Mouse (Mus musculus) thymus, adult 2 months (tissue): ENCODE data around the gene Gm6657.
A peak's percentile ranks its signal among the peaks of the same experiment; 100 is the strongest.

Source experiments
- CTCF ChIP-seq: fragments of 200-500 bp; IDR thresholded peaks from 2 replicates; pipeline ENCODE4 v1.5.1; 2012; ENCODE audit warnings: mild to moderate bottlenecking, control low read depth, low read length, moderate library complexity, borderline replicate concordance; ENCODE audit not compliant: control insufficient read depth, poor library complexity, insufficient read depth; ENCODE audit errors: extremely low read depth
- POLR2A ChIP-seq: fragments of 200-500 bp; IDR thresholded peaks from 2 replicates; pipeline ENCODE4 v1.6.1; 2012; ENCODE audit warnings: mild to moderate bottlenecking, low read length, control low read depth, moderate library complexity; ENCODE audit not compliant: control insufficient read depth, poor library complexity, insufficient read depth; ENCODE audit errors: extremely low read depth

GRCm38 (mm10) chr12:78226519-78226875, 32.5 kb downstream of the Gm6657 start:
- TF ChIP-seq POLR2A, result 0 out of 2 replicates have a peak, but pooled peaks have one; percentile 17
- TF ChIP-seq CTCF, result no peak
